Mouse (Mus musculus) ES-E14 (cell line): ENCODE data around the gene Alkbh7.

ENCODE experiments used
- CHD2 ChIP-seq: IDR thresholded peaks from 2 replicates; pipeline ENCODE4 v1.6.1; 2014; ENCODE audit warnings: mild to moderate bottlenecking, low read depth, low read length, inconsistent platforms
- HCFC1 ChIP-seq: IDR thresholded peaks from 2 replicates; pipeline ENCODE4 v1.6.1; 2012; ENCODE audit warnings: low read length, inconsistent platforms, borderline replicate concordance; ENCODE audit not compliant: insufficient read depth
- MAFK ChIP-seq: IDR thresholded peaks from 2 replicates; pipeline ENCODE4 v1.6.1; 2014; ENCODE audit warnings: mild to moderate bottlenecking, low read depth, low read length, inconsistent platforms; ENCODE audit not compliant: insufficient read depth
- ZC3H11A ChIP-seq: IDR thresholded peaks from 2 replicates; pipeline ENCODE4 v1.6.1; 2012; ENCODE audit warnings: low read depth, mild to moderate bottlenecking, inconsistent platforms, low read length, borderline replicate concordance
- ZNF384 ChIP-seq: IDR thresholded peaks from 2 replicates; pipeline ENCODE4 v1.6.1; 2012; ENCODE audit warnings: low read depth, low read length, inconsistent platforms

DNA sequence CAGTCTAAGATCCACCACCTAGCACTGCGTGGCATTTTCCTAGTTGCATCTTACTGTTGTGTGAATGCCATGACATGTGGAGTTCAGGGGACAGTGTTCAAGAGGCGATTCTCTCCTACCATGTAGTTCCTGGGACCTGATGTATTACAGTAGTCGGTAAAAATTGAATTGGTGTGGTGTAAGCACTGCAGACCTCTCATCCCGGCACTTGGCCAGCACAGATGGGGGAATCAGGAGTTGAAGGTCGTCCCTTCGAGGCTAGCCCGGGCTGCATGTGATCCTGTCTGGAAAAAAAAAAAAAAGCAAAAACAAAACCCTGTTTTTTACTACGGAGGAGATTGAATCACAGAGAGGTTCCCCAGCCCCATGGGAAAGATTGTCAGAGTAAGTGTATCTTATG, 2.1 kb upstream of the Alkbh7 start:
- no peak for TF ChIP-seq HCFC1
- TF ChIP-seq ZC3H11A, result no peak
- no peak for TF ChIP-seq MAFK
- no peak for TF ChIP-seq CHD2
- TF ChIP-seq ZNF384, result no peak
